Mouse (Mus musculus): ENCODE data around the gene Yes1. TPM values are rescaled to one million over a fixed set of nuclear protein-coding genes. Genes with fewer than 3 reads are reported as not detected.
A peak's percentile ranks its signal among the peaks of the same experiment; 100 is the strongest.

Yes1 gene
- polyA plus RNA-seq, 2 experiments = 12.8 to 27.9 TPM

GRCm38 (mm10) chr5:32594358-32594757, 16.6 kb upstream of the Yes1 start:
- DNase-seq (ENCODE audit: low spot score) (no peak), ATAC-seq (ENCODE audit: low FRiP score, low read depth) (no peak)
- Histone ChIP-seq H3K4me3 (replicated peaks; ENCODE audit: low read length) (no peak overlapping the region), H3K27ac (replicated peaks; ENCODE audit: low read depth, low read length) (no peak overlapping the region), H3K36me3 (ENCODE audit: control insufficient read depth, insufficient read depth, low read length) (no peaks in the 10 kb centered on the region), H3K9me3 (ENCODE audit: control insufficient read depth, low read length) (no peaks in the 10 kb centered on the region), H3K27me3 (ENCODE audit: control insufficient read depth, insufficient read depth, low read length) (no peaks in the 10 kb centered on the region), H3K4me2 (replicated peaks; ENCODE audit: low read depth, low read length, severe bottlenecking) (no peak overlapping the region), H3K4me1 (ENCODE audit: control insufficient read depth, insufficient read depth, low read length) (no peaks in the 10 kb centered on the region), H3K9ac (ENCODE audit: low read depth, low read length, severe bottlenecking) (no peak overlapping the region)
- TF ChIP-seq POLR2A (IDR thresholded peaks at IDR 0.05; ENCODE audit: borderline replicate concordance, extremely low read depth, insufficient read depth, insufficient read length) = no peak
- 79% methylated on average over 5 of the region's 5 CpGs for WGBS

- no peak for ATAC-seq (ENCODE audit: low FRiP score, low read depth)
- Histone ChIP-seq H3K36me3 (ENCODE audit: control insufficient read depth, insufficient read depth, low read length) (no peaks in the 10 kb centered on the region), H3K4me3 (replicated peaks; ENCODE audit: low read length) (no peak overlapping the region), H3K27ac (replicated peaks; ENCODE audit: low read depth, low read length) (no peak overlapping the region), H3K9ac (ENCODE audit: low read depth, low read length, severe bottlenecking) (no peak overlapping the region), H3K27me3 (ENCODE audit: control insufficient read depth, insufficient read depth, low read length) (no peaks in the 10 kb centered on the region), H3K9me3 (ENCODE audit: control insufficient read depth, low read length) (no peaks in the 10 kb centered on the region), H3K4me1 (ENCODE audit: control insufficient read depth, insufficient read depth, low read length) (no peaks in the 10 kb centered on the region), H3K4me2 (replicated peaks; ENCODE audit: low read depth, low read length, severe bottlenecking) (no peak overlapping the region)
- TF ChIP-seq POLR2A (IDR thresholded peaks at IDR 0.05; ENCODE audit: borderline replicate concordance, extremely low read depth, insufficient read depth, insufficient read length) = no peak
- 75% methylated on average over 1 of the region's 1 CpGs for WGBS
- no peak for DNase-seq (ENCODE audit: low spot score)
These were observed 5.1 kb upstream of the Yes1 start for GRCm38 (mm10) chr5:32605911-32606310.

GRCm38 (mm10) chr5:32607776-32608355, 3.1 kb upstream of the Yes1 start:
- no peak for TF ChIP-seq POLR2A (IDR thresholded peaks at IDR 0.05; ENCODE audit: borderline replicate concordance, extremely low read depth, insufficient read depth, insufficient read length)
- no peak overlapping the region for H3K27ac ChIP-seq (replicated peaks; ENCODE audit: low read depth, low read length)
- DNase-seq (ENCODE audit: low spot score) = no peak

GRCm38 (mm10) chr5:32608516-32608915, 2.5 kb upstream of the Yes1 start:
- Histone ChIP-seq H3K9me3 (ENCODE audit: control insufficient read depth, low read length) (no peaks in the 10 kb centered on the region), H3K4me2 (replicated peaks; ENCODE audit: low read depth, low read length, severe bottlenecking) (no peak overlapping the region), H3K27me3 (ENCODE audit: control insufficient read depth, insufficient read depth, low read length) (no peaks in the 10 kb centered on the region), H3K27ac (replicated peaks; ENCODE audit: low read depth, low read length) (no peak overlapping the region), H3K9ac (ENCODE audit: low read depth, low read length, severe bottlenecking) (no peak overlapping the region), H3K36me3 (ENCODE audit: control insufficient read depth, insufficient read depth, low read length) (no peaks in the 10 kb centered on the region), H3K4me1 (ENCODE audit: control insufficient read depth, insufficient read depth, low read length) (peaks cover 4% of the 10 kb centered on the region; the same call in 1 of the 2 replicates), H3K4me3 (replicated peaks; ENCODE audit: low read length) (no peak overlapping the region)
- ATAC-seq (ENCODE audit: low FRiP score, low read depth) = no peak
- no peak for DNase-seq (ENCODE audit: low spot score)
- no peak for TF ChIP-seq POLR2A (IDR thresholded peaks at IDR 0.05; ENCODE audit: borderline replicate concordance, extremely low read depth, insufficient read depth, insufficient read length)
- WGBS = 92% methylated on average over 4 of the region's 4 CpGs

More at GRCm38 (mm10) chr5:32607776-32608355, 3.1 kb upstream of the Yes1 start:
- Histone ChIP-seq H3K4me3 (replicated peaks; ENCODE audit: low read length) (no peak overlapping the region), H3K36me3 (ENCODE audit: control insufficient read depth, insufficient read depth, low read length) (no peaks in the 10 kb centered on the region), H3K4me2 (replicated peaks; ENCODE audit: low read depth, low read length, severe bottlenecking) (no peak overlapping the region), H3K27me3 (ENCODE audit: control insufficient read depth, insufficient read depth, low read length) (no peaks in the 10 kb centered on the region), H3K9me3 (ENCODE audit: control insufficient read depth, low read length) (no peaks in the 10 kb centered on the region), H3K4me1 (ENCODE audit: control insufficient read depth, insufficient read depth, low read length) (peaks cover 4% of the 10 kb centered on the region; the same call in 1 of the 2 replicates), H3K9ac (ENCODE audit: low read depth, low read length, severe bottlenecking) (no peak overlapping the region)
- ATAC-seq (ENCODE audit: low FRiP score, low read depth) = no peak
- 37% methylated on average over 2 of the region's 2 CpGs for WGBS

GRCm38 (mm10) chr5:32610064-32610800, 739 bp upstream of the Yes1 start:
- no peaks in the 10 kb centered on the region for H3K27me3 ChIP-seq (ENCODE audit: control insufficient read depth, insufficient read depth, low read length)
- H3K4me3 ChIP-seq (replicated peaks; ENCODE audit: low read length) = peak overlapping the region; percentile 87
- H3K36me3 ChIP-seq (ENCODE audit: control insufficient read depth, insufficient read depth, low read length) = no peaks in the 10 kb centered on the region
- H3K4me1 ChIP-seq (ENCODE audit: control insufficient read depth, insufficient read depth, low read length) = peaks cover 4% of the 10 kb centered on the region; the same call in 1 of the 2 replicates
- DNase-seq (ENCODE audit: low spot score) (peak; percentile 40), ATAC-seq (ENCODE audit: low FRiP score, low read depth) (peak; percentile 16; the same call in 1 of the 2 replicates)
- peak overlapping the region; percentile 93 for H3K27ac ChIP-seq (replicated peaks; ENCODE audit: low read depth, low read length)
- peak overlapping the region; percentile 91 for H3K9ac ChIP-seq (ENCODE audit: low read depth, low read length, severe bottlenecking)
- H3K9me3 ChIP-seq (ENCODE audit: control insufficient read depth, low read length) = no peaks in the 10 kb centered on the region
- H3K4me2 ChIP-seq (replicated peaks; ENCODE audit: low read depth, low read length, severe bottlenecking) = peak overlapping the region; percentile 51
- 19% methylated on average over 21 of the region's 21 CpGs for WGBS
- no peak for TF ChIP-seq POLR2A (IDR thresholded peaks at IDR 0.05; ENCODE audit: borderline replicate concordance, extremely low read depth, insufficient read depth, insufficient read length)
